Mouse (Mus musculus) heart, postnatal 0 days (tissue): ENCODE results near the gene Six5.

Experiments
- CTCF ChIP-seq: IDR thresholded peaks from 2 replicates; pipeline ENCODE4 v1.5.1; 2016; ENCODE audit warnings: antibody characterized with exemption, control low read depth, low read depth
- EP300 ChIP-seq: IDR thresholded peaks from 2 replicates; pipeline ENCODE4 v1.6.1; 2016; ENCODE audit warnings: antibody characterized with exemption, low read depth

DNA sequence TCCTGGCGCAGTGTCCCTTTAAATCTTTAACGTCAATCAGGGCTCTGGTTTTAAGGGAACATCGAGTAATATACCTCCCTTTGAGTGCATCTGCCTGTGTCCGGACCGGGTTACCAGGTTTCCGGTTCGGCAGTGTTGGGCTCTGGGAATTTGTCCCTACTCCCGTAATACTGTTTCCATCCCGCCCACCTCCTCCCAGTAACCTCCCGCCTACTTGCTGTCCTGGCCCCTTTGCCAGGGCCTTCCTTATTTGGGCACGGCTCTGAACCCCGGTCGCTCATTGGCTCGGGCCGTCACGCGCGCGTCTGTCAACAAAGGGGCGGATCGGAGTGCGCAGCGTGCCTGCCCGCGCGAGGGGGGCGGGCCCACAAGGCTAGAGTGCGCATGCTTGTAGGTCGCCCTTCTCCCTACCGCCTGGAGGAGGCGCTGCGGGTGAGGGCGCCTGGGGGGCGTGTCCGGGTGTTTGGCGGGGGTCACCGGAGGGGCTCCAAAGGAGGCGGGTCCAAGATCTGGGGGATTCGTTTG, 37.0 kb downstream of the Six5 start:
- TF ChIP-seq EP300 (peak; percentile 93), CTCF (peak; percentile 89)
